Mouse (Mus musculus) ES-E14 (cell line): ENCODE data around the gene Il6ra.

Source experiments
- CHD2 ChIP-seq: IDR thresholded peaks from 2 replicates; pipeline ENCODE4 v1.6.1; 2014; ENCODE audit warnings: mild to moderate bottlenecking, low read depth, low read length, inconsistent platforms
- HCFC1 ChIP-seq: IDR thresholded peaks from 2 replicates; pipeline ENCODE4 v1.6.1; 2012; ENCODE audit warnings: low read length, inconsistent platforms, borderline replicate concordance; ENCODE audit not compliant: insufficient read depth
- ZC3H11A ChIP-seq: IDR thresholded peaks from 2 replicates; pipeline ENCODE4 v1.6.1; 2012; ENCODE audit warnings: low read depth, mild to moderate bottlenecking, inconsistent platforms, low read length, borderline replicate concordance
- ZNF384 ChIP-seq: IDR thresholded peaks from 2 replicates; pipeline ENCODE4 v1.6.1; 2012; ENCODE audit warnings: low read depth, low read length, inconsistent platforms

GRCm38 (mm10) chr3:89869556-89869955 lies 43.4 kb downstream of the Il6ra start:
- TF ChIP-seq CHD2 (no peak), ZC3H11A (no peak), HCFC1 (no peak), ZNF384 (no peak)
